Mouse (Mus musculus) thymus, postnatal 25 days (tissue): Measurements from ENCODE around the gene Pbx1.

Source experiments
- DNase-seq: peaks from one replicate; pipeline ENCODE4 v3.0.0; 2022

The Pbx1 gene

GRCm38 (mm10) chr1:168215896-168216747, 215.9 kb downstream of the Pbx1 start:
- no peak for DNase-seq

GRCm38 (mm10) chr1:168215468-168215867, 216.6 kb downstream of the Pbx1 start:
- no peak for DNase-seq

DNA sequence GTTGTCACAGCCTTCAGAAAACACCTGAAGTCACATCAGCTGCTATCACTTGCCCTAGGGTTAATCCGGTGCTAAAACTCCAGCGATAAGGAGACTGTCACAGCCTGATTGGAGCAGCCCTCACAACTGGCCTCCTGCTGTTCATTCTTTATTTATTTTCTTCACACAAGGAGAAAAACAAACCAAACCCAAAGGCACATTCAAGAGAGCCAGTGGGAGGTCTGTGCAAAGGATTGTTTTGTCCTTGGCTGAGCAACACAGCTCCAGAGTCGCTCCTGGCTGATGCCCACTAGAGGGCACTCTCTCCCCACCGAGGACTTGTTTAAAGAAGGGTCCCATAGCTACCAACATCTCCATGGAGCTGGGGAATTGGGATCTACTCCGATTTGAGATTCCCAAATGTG, 218.0 kb downstream of the Pbx1 start:
- peak; percentile 6 for DNase-seq

GRCm38 (mm10) chr1:168213595-168213994, 218.5 kb downstream of the Pbx1 start:
- no peak for DNase-seq

DNA sequence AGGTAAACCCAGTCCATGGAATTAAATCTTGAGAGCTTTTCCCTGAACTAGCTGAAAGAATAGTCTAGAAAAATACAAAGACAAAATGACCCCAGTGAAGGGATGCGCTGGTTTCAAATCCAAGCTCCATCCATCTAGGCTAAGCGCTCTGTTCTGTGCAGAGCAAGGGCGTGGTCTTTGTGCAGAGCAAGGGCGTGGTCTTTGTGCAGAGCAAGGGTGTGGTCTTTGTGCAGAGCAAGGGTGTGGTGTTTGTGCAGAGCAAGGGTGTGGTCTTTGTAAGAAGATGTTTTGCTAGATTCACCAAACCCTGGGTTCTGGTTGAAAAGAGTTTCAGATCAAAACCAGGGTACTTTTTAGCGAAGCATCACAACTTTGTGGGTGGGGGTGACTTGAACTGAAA, 221.7 kb downstream of the Pbx1 start:
- DNase-seq: no peak

GRCm38 (mm10) chr1:168200570-168201156, 231.4 kb downstream of the Pbx1 start:
- DNase-seq: no peak

GRCm38 (mm10) chr1:168198276-168198675, 233.8 kb downstream of the Pbx1 start:
- no peak for DNase-seq

- DNase-seq: no peak
Observed at GRCm38 (mm10) chr1:168197908-168198258, 234.2 kb downstream of the Pbx1 start.

GRCm38 (mm10) chr1:168197195-168197907, 234.7 kb downstream of the Pbx1 start:
- DNase-seq: no peak

DNA sequence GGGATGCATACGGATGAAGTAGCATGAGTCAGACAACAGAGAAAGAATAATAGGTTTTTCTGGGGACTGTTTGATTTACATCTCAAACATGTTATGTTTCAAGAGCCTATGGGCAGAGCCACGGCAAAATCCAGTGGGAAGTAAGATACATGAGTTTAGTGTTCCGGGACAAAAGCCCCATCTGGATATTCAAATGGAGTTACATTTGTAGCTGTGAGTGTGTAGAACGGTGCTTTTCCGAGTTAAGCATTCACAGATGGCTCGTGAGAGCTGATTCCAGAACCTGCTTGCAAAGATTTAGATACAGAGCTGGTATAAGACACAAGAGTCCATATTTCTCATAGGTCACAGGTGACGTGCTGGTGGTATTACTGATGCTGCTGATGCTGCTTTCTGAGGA, 238.7 kb downstream of the Pbx1 start:
- no peak for DNase-seq

DNA sequence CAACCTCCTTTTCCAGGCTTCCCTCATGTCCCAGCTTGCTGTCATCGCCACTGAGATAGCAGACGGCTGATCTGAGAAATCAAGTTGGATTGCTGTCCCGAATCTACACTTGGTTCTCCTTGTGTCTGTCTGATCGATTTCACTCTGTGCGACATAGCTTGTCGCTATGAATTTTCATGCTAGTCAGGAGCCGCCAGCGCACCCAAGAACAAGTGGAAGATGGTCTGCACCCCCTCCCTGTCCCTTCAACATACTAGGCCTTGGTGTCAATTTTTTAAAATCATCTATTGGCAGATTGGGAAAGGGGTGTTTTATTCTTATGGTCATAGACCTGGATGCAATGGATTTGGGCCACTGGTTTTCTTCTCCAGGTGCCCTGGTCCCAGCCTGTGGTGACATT, 249.3 kb downstream of the Pbx1 start:
- no peak for DNase-seq

DNA sequence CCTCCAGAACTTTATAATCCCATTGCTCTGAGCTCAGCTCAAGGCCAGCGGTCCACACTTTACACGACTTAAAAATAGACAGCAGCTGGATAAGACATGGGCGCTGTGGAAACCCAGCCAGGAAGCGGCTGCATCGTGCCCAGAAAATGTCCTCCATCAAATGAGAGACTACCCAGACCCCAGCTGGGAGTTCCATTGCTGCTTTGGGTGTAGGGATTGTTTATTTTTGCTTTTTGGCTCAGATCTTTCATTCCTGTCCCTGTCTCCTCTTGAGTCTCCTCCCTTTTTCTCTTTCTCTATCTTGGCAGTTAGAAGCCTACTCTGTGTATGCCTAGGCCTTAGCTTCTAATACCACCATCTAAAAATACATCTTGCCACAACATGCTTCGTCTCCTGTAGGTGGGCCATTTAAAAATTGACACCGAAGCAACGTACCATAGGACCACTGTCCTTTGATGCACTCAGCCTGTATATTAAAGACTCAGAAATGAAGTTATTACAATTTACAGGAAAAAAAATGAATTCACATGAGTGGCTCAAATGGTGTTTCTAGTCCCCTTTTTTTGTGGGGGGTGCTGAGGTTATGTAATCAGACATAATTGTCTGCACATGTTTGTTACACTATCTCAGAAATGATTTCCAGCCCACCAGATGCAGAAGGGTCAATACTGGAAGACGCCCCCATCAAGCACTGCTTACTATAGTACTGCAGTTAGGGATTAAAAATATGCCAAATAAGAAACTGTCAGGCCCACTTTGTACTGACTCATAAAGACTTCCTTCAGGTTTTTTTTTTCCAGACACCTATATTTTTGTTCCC, 251.2 kb downstream of the Pbx1 start:
- no peak for DNase-seq

DNA sequence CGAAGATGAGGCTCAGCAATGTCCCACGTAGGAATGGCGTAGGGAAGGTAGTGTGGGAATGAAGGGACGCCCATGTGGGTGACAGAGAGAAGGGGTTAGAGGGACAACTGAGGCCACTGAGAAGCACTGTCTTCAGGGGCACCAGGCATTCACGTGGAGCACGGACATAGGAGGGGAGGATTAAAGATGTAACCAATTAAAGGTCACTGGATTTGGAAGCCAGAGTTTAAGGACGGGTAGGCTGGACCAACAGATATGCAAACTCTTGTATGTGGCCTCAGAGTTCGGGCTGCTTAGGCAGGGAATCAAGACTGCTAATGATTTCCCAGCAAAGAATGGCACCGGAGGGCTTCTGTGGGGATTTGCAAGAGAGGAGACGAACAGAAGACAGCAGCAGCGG, 252.4 kb downstream of the Pbx1 start:
- DNase-seq: no peak

GRCm38 (mm10) chr1:168178611-168179010, 253.5 kb downstream of the Pbx1 start:
- no peak for DNase-seq

GRCm38 (mm10) chr1:168175586-168175985, 256.5 kb downstream of the Pbx1 start:
- DNase-seq: no peak

DNA sequence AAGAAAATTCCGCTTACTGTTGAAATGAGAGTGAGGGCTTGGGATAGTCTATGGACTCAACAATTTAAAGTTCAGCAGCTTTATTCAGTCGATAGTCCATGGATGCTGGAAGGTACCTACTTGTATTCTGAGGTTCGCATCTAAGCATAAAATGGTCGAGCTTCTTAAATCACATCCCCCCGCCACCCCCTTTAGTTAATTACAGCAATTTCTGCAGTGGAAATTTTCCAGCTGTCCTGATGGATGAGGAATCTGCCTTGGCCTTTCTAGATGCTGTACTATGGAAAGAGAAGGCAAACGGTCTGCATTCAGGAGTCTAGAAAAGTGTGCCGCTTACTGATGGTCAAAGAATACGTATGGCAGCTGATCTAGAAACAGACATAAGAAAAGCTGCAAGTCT, 262.3 kb downstream of the Pbx1 start:
- no peak for DNase-seq

- no peak for DNase-seq
Observed at GRCm38 (mm10) chr1:168169052-168169779, 262.9 kb downstream of the Pbx1 start.

DNA sequence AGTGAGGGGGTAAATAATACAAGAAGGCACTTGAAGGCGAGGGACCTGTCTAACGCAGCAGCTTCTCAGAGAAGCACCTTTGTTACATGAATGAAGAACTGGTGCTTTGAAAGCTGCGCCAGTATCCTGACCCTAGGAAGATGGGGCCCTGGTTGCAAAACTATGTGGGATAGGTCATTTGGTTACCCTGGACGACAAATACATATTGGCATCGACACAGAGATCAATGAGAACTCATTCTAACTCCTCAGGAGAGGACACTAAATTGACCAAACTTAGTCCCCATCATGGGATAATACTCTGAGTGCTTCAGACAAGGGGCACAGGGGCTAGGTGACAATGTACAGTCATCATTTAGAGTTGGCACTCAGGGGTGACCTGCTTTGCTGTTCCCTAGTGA, 264.3 kb downstream of the Pbx1 start:
- no peak for DNase-seq

GRCm38 (mm10) chr1:168166841-168167240, 265.2 kb downstream of the Pbx1 start:
- no peak for DNase-seq

DNA sequence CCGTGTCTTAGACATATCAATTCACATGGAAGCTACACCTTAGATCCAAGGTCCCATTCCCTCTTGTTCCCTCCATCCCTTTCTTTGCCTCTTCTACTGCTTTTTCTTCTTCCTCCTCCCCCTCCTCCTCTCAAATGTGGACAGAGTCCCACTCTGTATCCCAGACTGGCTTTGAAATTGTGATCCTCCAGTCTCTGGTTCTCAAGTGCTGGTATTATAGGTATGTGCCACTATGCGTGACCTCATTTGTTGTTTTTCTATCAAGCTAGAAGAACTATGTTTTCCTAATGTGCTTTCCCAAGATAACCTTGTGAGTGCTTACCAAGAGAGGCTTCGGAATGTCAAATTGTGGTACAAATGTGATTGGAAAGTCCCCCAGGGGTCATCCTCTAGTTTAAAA, 267.1 kb downstream of the Pbx1 start:
- no peak for DNase-seq

GRCm38 (mm10) chr1:168163521-168164233, 268.4 kb downstream of the Pbx1 start:
- no peak for DNase-seq
